Mouse (Mus musculus): Measurements from ENCODE around the gene Slfn3. TPM values are rescaled to one million over a fixed set of nuclear protein-coding genes. Genes with fewer than 3 reads are reported as not detected.
A peak's percentile ranks its signal among the peaks of the same experiment; 100 is the strongest.
"Not testable (repeated sequence)": the region's sequence is repeated elsewhere in the genome, so short reads cannot be mapped to it uniquely, and the experiment has no call there.

The Slfn3 gene
- polyA plus RNA-seq, 1 experiment, result 0.33 TPM

GRCm38 (mm10) chr11:83239811-83240210, 48.7 kb downstream of the Slfn3 start:
- WGBS, result 22% methylated on average over 2 of the region's 2 CpGs
- H3K4me3 ChIP-seq (replicated peaks; ENCODE audit: insufficient read depth, low read depth, low read length), result no peak overlapping the region
- H3K4me1 ChIP-seq (ENCODE audit: control insufficient read depth, insufficient read depth, low read length), result no peaks in the 10 kb centered on the region
- DNase-seq, result no peak
- no peak overlapping the region for H3K27ac ChIP-seq (ENCODE audit: insufficient read depth, low read length)
- TF ChIP-seq POLR2A (IDR thresholded peaks at IDR 0.05; ENCODE audit: borderline replicate concordance, insufficient read depth, low read length) (no peak), CTCF (IDR thresholded peaks at IDR 0.05; ENCODE audit: borderline replicate concordance, insufficient read depth, low read depth, low read length) (no peak)
- H3K27me3 ChIP-seq (ENCODE audit: control insufficient read depth, insufficient read depth, low read length), result no peaks in the 10 kb centered on the region

GRCm38 (mm10) chr11:83257211-83257610, 66.1 kb downstream of the Slfn3 start:
- not testable (repeated sequence) for H3K4me1 ChIP-seq (ENCODE audit: control insufficient read depth, insufficient read depth, low read length); H3K27me3 ChIP-seq (ENCODE audit: control insufficient read depth, insufficient read depth, low read length); DNase-seq; H3K27ac ChIP-seq (ENCODE audit: insufficient read depth, low read length); H3K4me3 ChIP-seq (replicated peaks; ENCODE audit: insufficient read depth, low read depth, low read length)
- 39% methylated on average over 5 of the region's 5 CpGs for WGBS

- H3K4me3 ChIP-seq (replicated peaks; ENCODE audit: insufficient read depth, low read depth, low read length), result no peak overlapping the region
- no peaks in the 10 kb centered on the region for H3K27me3 ChIP-seq (ENCODE audit: control insufficient read depth, insufficient read depth, low read length)
- WGBS, result 96% methylated on average over 1 of the region's 1 CpGs
- TF ChIP-seq CTCF (IDR thresholded peaks at IDR 0.05; ENCODE audit: borderline replicate concordance, insufficient read depth, low read depth, low read length) (no peak), POLR2A (IDR thresholded peaks at IDR 0.05; ENCODE audit: borderline replicate concordance, insufficient read depth, low read length) (no peak)
- H3K27ac ChIP-seq (ENCODE audit: insufficient read depth, low read length), result no peak overlapping the region
- H3K4me1 ChIP-seq (ENCODE audit: control insufficient read depth, insufficient read depth, low read length), result no peaks in the 10 kb centered on the region
- no peak for DNase-seq
Measured at GRCm38 (mm10) chr11:83262673-83263072, 71.5 kb downstream of the Slfn3 start.

- WGBS, result 61% methylated on average over 3 of the region's 3 CpGs
- no peaks in the 10 kb centered on the region for H3K4me1 ChIP-seq (ENCODE audit: control insufficient read depth, insufficient read depth, low read length)
- H3K27me3 ChIP-seq (ENCODE audit: control insufficient read depth, insufficient read depth, low read length), result no peaks in the 10 kb centered on the region
- DNase-seq, result no peak
- H3K4me3 ChIP-seq (replicated peaks; ENCODE audit: insufficient read depth, low read depth, low read length), result no peak overlapping the region
- H3K27ac ChIP-seq (ENCODE audit: insufficient read depth, low read length), result no peak overlapping the region
- no peak for TF ChIP-seq POLR2A (IDR thresholded peaks at IDR 0.05; ENCODE audit: borderline replicate concordance, insufficient read depth, low read length)
- TF ChIP-seq CTCF (IDR thresholded peaks at IDR 0.05; ENCODE audit: borderline replicate concordance, insufficient read depth, low read depth, low read length), result peak; percentile 25; the same call in 1 of the 2 replicates
Measured at GRCm38 (mm10) chr11:83263146-83263545, 72.0 kb downstream of the Slfn3 start.

Other genes starting within 250 kb of the Slfn3 start
- 3.7 and 3.8 TPM in 2 replicates for gene Slfn5, start 240.0 kb upstream of the Slfn3 start, polyA plus RNA-seq (2012; rRNA removed)
- gene Slfn9, start 199.5 kb upstream of the Slfn3 start, polyA plus RNA-seq (2012; rRNA removed), result 0.08 TPM in 2 replicates
- gene Slfn8, start 170.5 kb upstream of the Slfn3 start, polyA plus RNA-seq (2012; rRNA removed), result 0.28 and 0.29 TPM in 2 replicates
- 0.90 and 1.1 TPM in 2 replicates for gene Slfn2, start 126.2 kb upstream of the Slfn3 start, polyA plus RNA-seq (2012; rRNA removed)
- gene Slfn1, start 74.5 kb upstream of the Slfn3 start, polyA plus RNA-seq (2012; rRNA removed), result 0.16 TPM in 1 of 2 replicates, not detected in the other
- 0.03 and 0.13 TPM in 2 replicates for gene Slfn4, start 16.1 kb upstream of the Slfn3 start, polyA plus RNA-seq (2012; rRNA removed)
- 0.03 TPM in 1 of 2 replicates, not detected in the other for gene Slfn14, start 95.4 kb downstream of the Slfn3 start, polyA plus RNA-seq (2012; rRNA removed)
- 116 and 117 TPM in 2 replicates for gene Ap2b1, start 107.7 kb downstream of the Slfn3 start, polyA plus RNA-seq (2012; rRNA removed)
- gene Pex12, start 111.3 kb downstream of the Slfn3 start, polyA plus RNA-seq (2012; rRNA removed), result 8.6 and 9.8 TPM in 2 replicates
- 121 and 126 TPM in 2 replicates for gene Rasl10b, start 217.8 kb downstream of the Slfn3 start, polyA plus RNA-seq (2012; rRNA removed)
- gene Gas2l2, start 238.1 kb downstream of the Slfn3 start, polyA plus RNA-seq (2012; rRNA removed), result 0.16 and 0.22 TPM in 2 replicates
- 1.5 and 3.1 TPM in 2 replicates for gene 1700020L24Rik, start 246.3 kb downstream of the Slfn3 start, polyA plus RNA-seq (2012; rRNA removed)